Mouse (Mus musculus): ENCODE measurements around the gene Sh3pxd2b. TPM values are rescaled to one million over a fixed set of nuclear protein-coding genes. Genes with fewer than 3 reads are reported as not detected.

The Sh3pxd2b gene
- polyA plus RNA-seq, 1 experiment from 2014 or later: 21.6 TPM

DNA sequence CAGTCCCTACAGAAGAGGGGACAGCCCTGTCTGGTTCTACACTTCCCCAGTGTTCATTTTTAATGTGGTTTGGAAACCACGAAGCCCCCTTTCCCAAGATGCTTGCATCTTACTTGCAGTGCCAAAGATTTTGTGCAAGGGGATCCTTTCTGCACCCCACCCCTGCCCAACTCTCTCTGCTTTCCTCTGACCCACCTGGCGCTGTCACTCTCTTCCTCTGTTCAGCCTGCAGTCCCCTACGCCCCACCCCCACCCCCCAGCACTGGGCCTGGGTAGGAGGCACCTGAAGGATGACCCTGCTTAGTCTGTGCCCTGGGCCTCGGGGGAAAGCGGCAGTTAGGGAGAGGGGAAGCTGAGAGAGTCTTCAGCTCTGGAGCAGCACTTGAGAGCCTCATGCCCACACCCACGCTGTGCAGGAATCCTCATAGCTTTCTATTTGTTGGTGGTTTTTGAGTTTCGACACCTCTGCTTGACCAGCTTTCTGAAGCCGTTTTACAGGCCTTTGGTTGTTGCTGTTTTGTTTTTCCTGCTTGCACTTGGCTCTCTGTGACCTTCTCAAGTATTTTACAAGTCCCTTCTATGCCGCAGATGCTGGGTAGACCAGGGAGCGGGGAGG is 77.5 kb downstream of the Sh3pxd2b start:
- ATAC-seq: no peak
- H3K4me2 ChIP-seq (ENCODE audit: low read length): no peak overlapping the region
- WGBS: 81% methylated on average over 10 of the region's 10 CpGs
- H3K27ac ChIP-seq (ENCODE audit: low read length): no peak overlapping the region
- peaks cover 25% of the 10 kb centered on the region for H3K36me3 ChIP-seq (ENCODE audit: control insufficient read depth, insufficient read depth, low read length)
- no peak overlapping the region for H3K4me3 ChIP-seq (ENCODE audit: low read depth, low read length)
- no peaks in the 10 kb centered on the region for H3K27me3 ChIP-seq (ENCODE audit: control insufficient read depth, insufficient read depth, low read depth, low read length)
- no peaks in the 10 kb centered on the region for H3K4me1 ChIP-seq (ENCODE audit: control insufficient read depth, insufficient read depth, low read length)
- H3K9me3 ChIP-seq (replicated peaks; ENCODE audit: control insufficient read depth, low read length, poor library complexity, severe bottlenecking): no peaks in the 10 kb centered on the region
- H3K9ac ChIP-seq (ENCODE audit: low read depth, low read length): no peak overlapping the region

DNA sequence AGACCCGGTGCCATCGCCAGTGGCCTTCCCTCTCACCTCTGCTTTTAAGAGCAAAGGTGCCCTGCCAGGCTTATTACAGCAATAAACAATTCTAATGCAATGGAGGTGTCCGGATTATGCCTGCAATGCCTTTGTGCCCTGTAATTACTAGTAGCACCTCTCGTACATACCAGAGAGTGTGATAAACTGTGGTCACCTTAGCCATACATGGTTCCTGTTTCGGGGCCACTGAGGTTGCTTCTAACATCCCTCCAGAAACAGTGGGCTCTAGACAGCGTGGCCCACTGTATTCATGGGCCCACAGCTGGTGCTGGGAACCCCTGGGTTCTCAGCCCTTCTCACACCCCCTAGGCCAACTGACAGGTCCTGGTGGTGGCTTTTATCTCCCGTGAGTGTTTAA is 79.9 kb downstream of the Sh3pxd2b start:
- no peak overlapping the region for H3K4me3 ChIP-seq (ENCODE audit: low read depth, low read length)
- H3K9ac ChIP-seq (ENCODE audit: low read depth, low read length): no peak overlapping the region
- H3K4me2 ChIP-seq (ENCODE audit: low read length): no peak overlapping the region
- 87% methylated on average over 7 of the region's 7 CpGs for WGBS
- no peaks in the 10 kb centered on the region for H3K4me1 ChIP-seq (ENCODE audit: control insufficient read depth, insufficient read depth, low read length)
- H3K9me3 ChIP-seq (replicated peaks; ENCODE audit: control insufficient read depth, low read length, poor library complexity, severe bottlenecking): no peaks in the 10 kb centered on the region
- ATAC-seq: no peak
- H3K27me3 ChIP-seq (ENCODE audit: control insufficient read depth, insufficient read depth, low read depth, low read length): no peaks in the 10 kb centered on the region
- no peak overlapping the region for H3K27ac ChIP-seq (ENCODE audit: low read length)
- H3K36me3 ChIP-seq (ENCODE audit: control insufficient read depth, insufficient read depth, low read length): peaks cover 15% of the 10 kb centered on the region

DNA sequence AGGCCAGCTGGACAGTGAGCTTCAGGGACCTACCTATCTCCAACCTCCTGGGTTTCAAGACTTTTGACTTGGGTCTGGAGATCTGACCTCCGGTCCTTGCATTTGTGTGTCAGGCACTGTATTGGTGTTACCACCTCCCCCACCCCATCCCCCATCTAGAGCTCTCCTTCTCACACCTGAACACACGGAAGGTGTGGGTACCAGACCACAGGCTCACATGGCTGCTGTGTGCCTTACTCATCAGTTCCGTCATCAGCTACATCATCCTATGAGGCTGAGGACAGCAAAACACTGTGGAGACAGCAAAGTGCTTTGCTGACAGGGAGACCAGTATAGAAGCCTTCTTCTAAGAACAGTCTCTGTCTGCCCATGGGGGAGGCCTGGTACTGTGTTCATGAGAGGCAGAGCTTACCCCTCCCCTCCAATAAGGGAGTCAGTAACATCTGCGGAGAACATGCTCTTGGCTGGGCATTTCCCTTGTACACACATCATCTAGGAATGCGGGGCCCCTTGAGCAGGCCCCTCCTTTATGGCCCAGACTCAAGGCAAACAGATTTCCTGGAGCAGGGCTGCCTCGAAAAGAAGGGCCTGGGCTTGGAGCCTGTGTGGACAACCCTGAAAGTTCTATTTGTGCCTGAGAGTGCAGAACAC is 87.9 kb downstream of the Sh3pxd2b start:
- 77% methylated on average over 6 of the region's 6 CpGs for WGBS
- Histone ChIP-seq H3K4me3 (ENCODE audit: low read depth, low read length) (no peak overlapping the region), H3K36me3 (ENCODE audit: control insufficient read depth, insufficient read depth, low read length) (no peaks in the 10 kb centered on the region), H3K27me3 (ENCODE audit: control insufficient read depth, insufficient read depth, low read depth, low read length) (no peaks in the 10 kb centered on the region), H3K4me1 (ENCODE audit: control insufficient read depth, insufficient read depth, low read length) (no peaks in the 10 kb centered on the region), H3K4me2 (ENCODE audit: low read length) (no peak overlapping the region), H3K9ac (ENCODE audit: low read depth, low read length) (no peak overlapping the region), H3K9me3 (replicated peaks; ENCODE audit: control insufficient read depth, low read length, poor library complexity, severe bottlenecking) (no peaks in the 10 kb centered on the region), H3K27ac (ENCODE audit: low read length) (no peak overlapping the region)
- no peak for ATAC-seq

DNA sequence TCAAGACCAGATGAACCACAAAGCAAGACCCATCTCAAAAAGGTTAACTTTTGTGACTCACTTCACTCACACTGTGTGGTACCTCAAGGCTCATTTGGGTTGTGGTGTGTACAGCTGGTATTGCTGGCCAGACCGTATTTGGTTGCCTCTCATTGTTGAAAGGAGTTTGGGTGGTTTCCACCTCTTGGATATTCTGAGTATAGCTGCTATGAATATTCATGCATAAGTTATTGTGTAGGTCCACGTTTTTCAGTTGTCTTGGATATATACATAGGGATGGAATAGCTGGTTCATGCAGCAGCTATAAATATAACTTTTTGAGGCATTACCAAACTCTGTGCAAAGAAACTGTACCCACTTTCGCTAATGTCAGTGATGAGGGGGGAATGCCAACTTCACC is 95.0 kb downstream of the Sh3pxd2b start:
- no peak overlapping the region for H3K4me3 ChIP-seq (ENCODE audit: low read depth, low read length)
- no peak for ATAC-seq
- WGBS: 74% methylated on average over 3 of the region's 3 CpGs

DNA sequence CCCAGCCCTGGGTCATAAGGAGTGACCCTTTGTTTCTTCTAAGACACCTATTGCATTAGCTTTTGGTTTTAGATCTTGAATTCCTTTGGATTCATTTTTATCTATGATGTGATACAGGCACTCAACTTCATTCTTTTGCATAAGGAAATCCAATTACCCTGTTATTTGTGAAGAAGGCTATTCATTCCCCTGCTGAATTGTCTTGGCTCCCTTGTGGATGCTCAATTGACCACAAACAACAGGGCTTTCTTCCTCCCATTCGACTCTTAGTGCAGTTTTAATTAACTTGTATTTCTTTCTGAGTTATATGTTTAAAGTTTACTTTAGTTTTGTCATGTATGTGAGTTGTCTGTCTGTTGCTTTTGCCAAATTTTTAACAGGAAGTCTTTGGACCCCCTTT is 96.6 kb downstream of the Sh3pxd2b start:
- H3K4me3 ChIP-seq (ENCODE audit: low read depth, low read length): no peak overlapping the region
- no peaks in the 10 kb centered on the region for H3K4me1 ChIP-seq (ENCODE audit: control insufficient read depth, insufficient read depth, low read length)
- no peaks in the 10 kb centered on the region for H3K36me3 ChIP-seq (ENCODE audit: control insufficient read depth, insufficient read depth, low read length)
- no peak overlapping the region for H3K27ac ChIP-seq (ENCODE audit: low read length)
- no peaks in the 10 kb centered on the region for H3K9me3 ChIP-seq (replicated peaks; ENCODE audit: control insufficient read depth, low read length, poor library complexity, severe bottlenecking)
- no peak overlapping the region for H3K9ac ChIP-seq (ENCODE audit: low read depth, low read length)
- H3K4me2 ChIP-seq (ENCODE audit: low read length): no peak overlapping the region
- no peaks in the 10 kb centered on the region for H3K27me3 ChIP-seq (ENCODE audit: control insufficient read depth, insufficient read depth, low read depth, low read length)
- no peak for ATAC-seq
- WGBS: 3% methylated on average over 1 of the region's 1 CpGs

More for the DNA sequence above, 95.0 kb downstream of the Sh3pxd2b start:
- Histone ChIP-seq H3K27ac (ENCODE audit: low read length) (no peak overlapping the region), H3K4me1 (ENCODE audit: control insufficient read depth, insufficient read depth, low read length) (no peaks in the 10 kb centered on the region), H3K27me3 (ENCODE audit: control insufficient read depth, insufficient read depth, low read depth, low read length) (no peaks in the 10 kb centered on the region), H3K9me3 (replicated peaks; ENCODE audit: control insufficient read depth, low read length, poor library complexity, severe bottlenecking) (no peaks in the 10 kb centered on the region), H3K9ac (ENCODE audit: low read depth, low read length) (no peak overlapping the region), H3K36me3 (ENCODE audit: control insufficient read depth, insufficient read depth, low read length) (no peaks in the 10 kb centered on the region), H3K4me2 (ENCODE audit: low read length) (no peak overlapping the region)

DNA sequence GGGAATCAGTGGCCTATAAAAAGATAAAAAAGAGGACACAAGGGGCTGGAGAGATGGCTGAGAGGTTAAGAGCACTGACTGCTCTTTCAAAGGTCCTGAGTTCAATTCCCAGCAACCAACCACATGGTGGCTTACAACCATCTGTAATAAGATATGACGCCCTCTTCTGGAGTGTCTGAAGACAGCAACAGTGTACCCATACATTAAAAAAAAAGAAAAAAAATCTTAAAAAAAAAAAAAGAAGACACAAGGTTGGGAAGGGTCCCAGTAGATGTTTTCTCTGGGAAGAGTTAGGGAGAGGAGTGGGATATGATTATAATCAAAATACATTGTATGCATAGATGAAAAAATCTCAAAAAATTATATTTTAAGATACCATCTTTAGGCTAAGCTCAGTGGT is 97.5 kb downstream of the Sh3pxd2b start:
- Histone ChIP-seq H3K27me3 (ENCODE audit: control insufficient read depth, insufficient read depth, low read depth, low read length) (no peaks in the 10 kb centered on the region), H3K4me2 (ENCODE audit: low read length) (no peak overlapping the region), H3K9me3 (replicated peaks; ENCODE audit: control insufficient read depth, low read length, poor library complexity, severe bottlenecking) (no peaks in the 10 kb centered on the region), H3K4me1 (ENCODE audit: control insufficient read depth, insufficient read depth, low read length) (no peaks in the 10 kb centered on the region), H3K4me3 (ENCODE audit: low read depth, low read length) (no peak overlapping the region), H3K9ac (ENCODE audit: low read depth, low read length) (no peak overlapping the region), H3K36me3 (ENCODE audit: control insufficient read depth, insufficient read depth, low read length) (no peaks in the 10 kb centered on the region), H3K27ac (ENCODE audit: low read length) (no peak overlapping the region)
- no peak for ATAC-seq
- WGBS: 79% methylated on average over 1 of the region's 1 CpGs

DNA sequence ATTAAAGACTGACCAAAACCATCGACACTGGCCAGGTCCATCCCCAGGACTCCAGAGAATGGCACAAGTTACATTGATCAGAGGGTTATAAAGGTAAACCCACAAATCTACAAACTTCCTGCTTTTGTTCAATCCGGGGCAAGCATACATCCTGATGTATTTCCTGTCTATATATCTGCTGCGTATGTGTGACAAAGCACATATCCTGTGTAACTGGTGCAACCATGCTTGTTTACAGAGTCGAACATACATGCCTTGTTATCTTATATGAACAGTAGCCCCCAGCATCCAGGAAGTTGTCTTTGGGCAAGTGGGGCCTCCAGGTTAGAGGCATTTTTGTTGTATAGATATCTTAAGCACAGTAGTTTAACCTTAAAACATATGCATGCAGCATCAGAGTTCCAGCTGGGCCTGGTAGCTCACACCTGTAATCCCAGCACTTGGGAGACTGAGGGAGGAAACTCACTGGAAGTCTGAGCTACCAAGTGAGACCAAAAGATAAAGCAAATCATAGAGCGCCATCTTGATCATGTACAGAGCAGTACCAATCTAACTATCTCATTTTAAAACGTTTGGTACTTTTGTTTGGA is 98.1 kb downstream of the Sh3pxd2b start:
- ATAC-seq: no peak

DNA sequence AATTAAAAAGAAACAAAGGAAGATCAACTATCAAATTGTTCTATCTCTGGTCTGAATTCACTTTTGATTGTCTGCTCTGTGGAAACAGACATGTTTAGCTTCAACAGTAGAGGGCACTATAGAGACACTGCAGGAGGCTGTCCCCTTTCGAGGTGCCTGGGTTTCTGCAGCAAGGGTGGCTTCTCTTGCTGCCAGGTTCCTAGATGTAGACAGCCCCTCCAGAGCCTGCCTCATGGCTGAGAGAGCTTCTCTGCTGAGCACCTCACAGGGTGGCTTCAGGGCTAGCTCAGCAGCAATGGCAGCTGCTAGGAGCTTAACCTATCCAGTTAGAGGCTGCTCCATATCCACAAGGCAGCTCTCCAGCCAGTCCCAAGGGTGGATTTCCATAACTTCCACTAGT is 102.6 kb downstream of the Sh3pxd2b start:
- no peaks in the 10 kb centered on the region for H3K9me3 ChIP-seq (replicated peaks; ENCODE audit: control insufficient read depth, low read length, poor library complexity, severe bottlenecking)
- H3K27me3 ChIP-seq (ENCODE audit: control insufficient read depth, insufficient read depth, low read depth, low read length): no peaks in the 10 kb centered on the region
- no peaks in the 10 kb centered on the region for H3K36me3 ChIP-seq (ENCODE audit: control insufficient read depth, insufficient read depth, low read length)
- no peak overlapping the region for H3K27ac ChIP-seq (ENCODE audit: low read length)
- no peak overlapping the region for H3K4me3 ChIP-seq (ENCODE audit: low read depth, low read length)
- ATAC-seq: no peak
- 5% methylated on average over 1 of the region's 1 CpGs for WGBS
- H3K9ac ChIP-seq (ENCODE audit: low read depth, low read length): no peak overlapping the region
- H3K4me2 ChIP-seq (ENCODE audit: low read length): no peak overlapping the region
- peaks cover 5% of the 10 kb centered on the region for H3K4me1 ChIP-seq (ENCODE audit: control insufficient read depth, insufficient read depth, low read length)

More for the DNA sequence above, 98.1 kb downstream of the Sh3pxd2b start:
- Histone ChIP-seq H3K27me3 (ENCODE audit: control insufficient read depth, insufficient read depth, low read depth, low read length) (no peaks in the 10 kb centered on the region), H3K27ac (ENCODE audit: low read length) (no peak overlapping the region), H3K9me3 (replicated peaks; ENCODE audit: control insufficient read depth, low read length, poor library complexity, severe bottlenecking) (no peaks in the 10 kb centered on the region), H3K4me1 (ENCODE audit: control insufficient read depth, insufficient read depth, low read length) (no peaks in the 10 kb centered on the region), H3K9ac (ENCODE audit: low read depth, low read length) (no peak overlapping the region), H3K36me3 (ENCODE audit: control insufficient read depth, insufficient read depth, low read length) (no peaks in the 10 kb centered on the region), H3K4me2 (ENCODE audit: low read length) (no peak overlapping the region), H3K4me3 (ENCODE audit: low read depth, low read length) (no peak overlapping the region)
- 83% methylated on average over 6 of the region's 6 CpGs for WGBS

DNA sequence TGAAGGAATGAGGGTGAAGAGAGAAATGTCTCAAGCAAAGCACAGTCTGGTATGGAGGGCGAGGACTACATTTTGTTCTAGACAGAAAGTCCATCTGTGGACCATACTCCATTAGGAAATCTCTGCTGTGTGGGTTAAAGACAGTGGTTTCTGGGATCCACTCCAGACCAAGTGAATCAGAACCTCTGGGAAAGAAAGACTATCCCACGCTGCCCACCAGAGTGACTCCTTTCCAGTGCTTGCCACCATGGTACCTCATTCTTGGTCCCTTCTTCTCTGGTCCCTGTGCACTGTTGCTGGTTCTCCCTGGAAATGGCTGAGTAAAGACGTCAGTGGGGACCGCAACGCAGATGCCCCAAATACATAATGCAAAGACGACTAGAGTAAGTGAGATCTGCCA is 103.7 kb downstream of the Sh3pxd2b start:
- H3K4me3 ChIP-seq (ENCODE audit: low read depth, low read length): no peak overlapping the region
- no peaks in the 10 kb centered on the region for H3K27me3 ChIP-seq (ENCODE audit: control insufficient read depth, insufficient read depth, low read depth, low read length)
- peaks cover 9% of the 10 kb centered on the region for H3K4me1 ChIP-seq (ENCODE audit: control insufficient read depth, insufficient read depth, low read length)
- WGBS: 91% methylated on average over 6 of the region's 6 CpGs
- no peak for ATAC-seq
- H3K27ac ChIP-seq (ENCODE audit: low read length): no peak overlapping the region
- H3K36me3 ChIP-seq (ENCODE audit: control insufficient read depth, insufficient read depth, low read length): no peaks in the 10 kb centered on the region
- no peaks in the 10 kb centered on the region for H3K9me3 ChIP-seq (replicated peaks; ENCODE audit: control insufficient read depth, low read length, poor library complexity, severe bottlenecking)
- H3K9ac ChIP-seq (ENCODE audit: low read depth, low read length): no peak overlapping the region
- no peak overlapping the region for H3K4me2 ChIP-seq (ENCODE audit: low read length)

Data from midbrain, embryonic 16.5 days (tissue).